Mouse (Mus musculus) kidney, postnatal 25 days (tissue): ENCODE results near the gene Accs.
A peak's percentile ranks its signal among the peaks of the same experiment; 100 is the strongest.

Experiments
- DNase-seq, 2 experiments: peaks; one replicate each; pipeline ENCODE4 v3.0.0; 2021; ENCODE audit warnings: mixed read lengths in 2 of 2

Gene Accs

DNA sequence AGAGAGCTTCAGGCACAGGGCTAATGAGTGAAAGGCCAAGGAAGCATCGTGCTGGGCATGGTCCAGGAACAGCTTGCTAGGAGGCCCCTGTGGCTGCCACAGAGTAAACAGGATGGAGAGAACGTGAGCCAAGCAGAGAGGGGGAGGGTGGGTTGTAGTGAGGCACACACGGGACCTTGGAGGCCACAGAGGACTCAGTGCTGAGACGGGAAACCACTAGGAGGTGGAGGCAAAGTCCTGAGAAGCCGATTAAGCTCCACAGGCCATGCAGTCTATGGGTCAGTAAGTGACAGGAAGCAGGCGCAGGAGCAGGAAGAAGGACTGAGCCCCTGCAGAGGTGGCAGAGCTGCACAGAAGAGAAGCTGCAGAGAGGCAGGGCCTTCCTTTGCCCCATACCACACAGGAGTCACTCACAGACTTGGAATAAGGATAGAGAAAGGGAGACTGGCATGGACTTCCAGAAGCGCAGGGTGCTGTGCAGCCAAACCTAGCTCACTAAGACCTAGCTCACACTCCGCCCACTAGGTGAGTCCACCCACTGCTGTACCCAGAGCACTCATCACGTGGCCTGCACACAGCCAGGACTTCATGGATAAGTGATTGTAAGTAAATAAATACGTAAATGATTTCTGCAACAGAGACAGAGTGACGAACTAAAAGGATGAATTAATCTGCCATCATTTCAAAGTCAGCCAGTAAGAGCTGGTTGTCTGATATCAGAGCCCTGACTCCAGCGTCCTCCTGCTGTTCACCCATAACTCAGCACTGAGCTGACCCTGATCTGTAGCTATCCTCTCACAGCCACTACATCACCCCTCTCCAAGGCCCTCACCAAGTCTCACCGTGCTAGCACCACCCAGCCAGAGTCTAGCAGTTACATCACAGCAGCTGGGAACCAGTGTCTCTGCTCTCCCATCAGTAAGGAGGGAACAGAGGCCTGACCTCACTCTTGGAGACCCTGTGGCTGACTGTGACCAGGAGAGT lies 57.9 kb downstream of the Accs start:
- DNase-seq = peak; percentile 86 to 93

DNA sequence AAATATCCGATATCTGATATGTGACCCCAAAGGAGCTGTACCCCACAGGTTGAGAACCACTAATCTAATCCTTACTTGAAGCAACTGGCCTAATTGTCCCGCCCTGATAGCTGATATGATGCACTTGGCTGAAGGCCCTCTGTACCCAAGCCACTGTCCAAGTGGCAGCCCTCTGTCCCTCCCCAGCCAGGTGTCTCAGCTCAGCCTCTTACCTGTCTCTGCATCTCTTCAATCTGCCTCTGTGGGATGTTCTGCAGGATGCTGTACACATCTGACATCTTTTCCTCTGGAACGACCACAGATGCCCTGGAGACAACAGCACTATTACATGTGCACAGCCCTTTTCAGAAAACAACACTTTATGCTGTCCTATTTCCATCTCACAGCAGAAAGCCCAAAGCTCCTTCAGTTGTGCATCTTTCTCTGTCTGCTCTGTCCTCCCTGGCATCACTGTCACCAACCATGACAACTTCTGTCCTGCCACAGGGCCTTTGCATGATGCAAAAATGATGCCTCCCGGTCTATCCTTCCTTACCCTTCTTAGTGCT lies 58.9 kb downstream of the Accs start:
- peak in 1 of 2 experiments; percentile 19 for DNase-seq

GRCm38 (mm10) chr2:93788557-93788956 lies 61.2 kb downstream of the Accs start:
- DNase-seq = no peak

DNA sequence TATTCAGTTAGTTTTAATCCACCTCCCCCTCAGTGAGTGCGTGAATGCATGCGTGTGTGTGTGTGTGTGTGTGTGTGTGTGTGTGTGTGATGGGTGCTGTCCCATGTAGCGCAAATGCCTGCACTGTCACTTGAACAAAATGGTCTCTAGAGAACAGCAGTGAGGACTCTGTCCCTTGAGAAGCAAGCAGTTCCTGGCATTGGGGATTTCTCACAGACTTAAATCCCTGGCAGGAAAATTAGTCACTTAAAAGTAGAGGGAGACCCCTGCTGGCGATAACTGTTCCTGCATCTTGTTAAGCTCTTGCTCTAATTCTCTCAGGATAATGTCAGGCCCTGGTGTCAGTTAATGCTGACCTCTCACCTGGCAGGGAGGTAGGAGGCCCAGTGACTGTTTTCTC lies 63.6 kb downstream of the Accs start:
- DNase-seq = peak; percentile 73 to 92

DNA sequence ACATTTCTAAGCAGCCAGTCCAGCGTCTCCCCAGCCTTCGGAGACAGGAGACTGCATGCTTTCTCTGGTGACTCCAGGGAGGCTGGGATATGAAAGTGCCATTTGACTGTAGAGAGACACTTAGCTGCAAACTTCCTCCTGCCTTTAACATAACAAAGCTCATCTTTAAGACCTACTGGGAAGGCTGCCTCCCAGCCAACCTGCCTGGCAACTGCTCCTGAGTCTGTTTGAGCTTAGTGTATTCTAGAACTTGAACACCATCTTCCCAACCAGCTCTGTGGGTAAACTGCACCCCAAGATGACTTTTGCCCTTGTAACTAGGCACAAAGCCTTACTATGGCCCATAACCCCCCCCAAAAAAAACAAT lies 64.3 kb downstream of the Accs start:
- no peak for DNase-seq

GRCm38 (mm10) chr2:93784721-93785431 lies 64.9 kb downstream of the Accs start:
- no peak for DNase-seq

DNA sequence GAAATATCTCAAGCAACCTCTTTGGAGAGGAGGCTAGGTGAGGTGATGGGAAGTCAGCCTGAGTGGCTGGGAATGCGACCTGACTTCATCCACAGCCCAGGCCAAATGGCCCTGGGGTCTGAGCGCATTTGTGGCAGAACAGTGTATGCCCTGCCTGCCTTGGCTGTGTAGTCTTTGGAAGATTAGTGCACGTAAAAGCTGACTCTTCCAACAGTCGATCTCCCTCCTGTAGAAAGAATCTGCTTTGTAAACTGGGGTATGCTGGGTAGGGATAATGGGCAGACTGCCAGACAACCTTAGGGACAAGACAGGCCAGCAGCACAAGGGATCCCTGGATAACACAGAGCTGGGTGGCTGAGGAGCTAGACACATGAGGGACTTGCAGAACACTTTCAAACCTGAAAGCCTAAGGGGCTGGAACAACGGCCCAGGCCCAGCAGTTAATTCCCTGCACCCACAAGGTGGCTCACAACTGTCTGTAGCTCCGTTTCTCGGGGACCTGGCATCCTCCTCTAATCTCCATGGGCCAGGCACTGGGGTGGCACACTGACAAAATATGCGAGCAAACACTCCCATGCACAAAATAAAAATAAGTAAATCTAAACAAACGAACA lies 65.7 kb downstream of the Accs start:
- no peak for DNase-seq
